Mouse (Mus musculus): ENCODE data around the gene Nat10.
A peak's percentile ranks its signal among the peaks of the same experiment; 100 is the strongest.

DNA sequence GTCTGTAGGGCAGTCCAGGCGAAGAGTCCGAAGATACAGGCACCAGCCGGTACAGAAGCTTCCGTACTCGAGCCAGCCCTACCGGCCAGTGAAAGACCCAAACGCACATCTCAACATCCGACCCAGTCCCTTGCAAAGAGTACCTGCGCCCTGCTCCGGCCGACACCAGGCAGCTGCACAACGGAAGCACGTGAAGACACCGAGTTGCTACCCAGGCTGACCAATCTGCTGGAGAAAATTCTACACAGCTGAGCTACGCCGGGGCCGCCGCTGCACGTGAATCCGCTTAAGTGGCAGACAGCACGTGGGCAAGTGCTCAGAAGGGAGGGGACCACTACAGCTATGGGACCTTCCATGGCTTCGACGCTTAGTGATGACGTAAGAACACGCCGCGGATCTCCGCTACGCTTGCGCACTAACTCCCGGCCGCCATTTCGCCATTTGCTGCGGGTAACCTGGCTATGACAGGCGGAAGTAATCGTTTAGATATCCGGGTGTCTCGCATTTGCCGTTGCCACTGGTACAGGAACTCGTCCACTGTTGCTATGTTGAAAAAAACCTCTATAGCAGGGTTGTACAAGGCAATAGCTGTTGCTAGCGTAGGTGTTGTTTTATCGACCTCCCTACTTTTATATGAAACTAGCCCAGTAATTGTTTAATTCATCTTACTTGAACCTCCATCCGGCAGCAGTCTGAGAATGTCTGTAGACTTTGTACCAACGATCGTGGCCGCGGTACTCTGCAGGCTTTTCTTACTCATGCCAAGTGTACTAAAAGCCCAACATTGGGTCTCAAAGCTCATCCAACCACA lies at the start of gene Nat10:
- TF ChIP-seq CTCF (IDR thresholded peaks at IDR 0.05) = no peak
- TF ChIP-seq EP300 (IDR thresholded peaks at IDR 0.05; ENCODE audit: insufficient read depth, low read depth, low read length) = peak; percentile 93; the same call in 1 of the 2 replicates
- TF ChIP-seq POLR2A (IDR thresholded peaks at IDR 0.05; ENCODE audit: insufficient read depth, low read depth, low read length) = peak; percentile 77

Data from heart, adult 2 months (tissue).